Mouse (Mus musculus) testis, adult 2 months (tissue): ENCODE measurements around the gene Zdhhc17.

Experiments
- CTCF ChIP-seq: fragments of 200-500 bp; IDR thresholded peaks from 2 replicates; pipeline ENCODE4 v1.5.1; 2012; ENCODE audit warnings: low read depth, mild to moderate bottlenecking, inconsistent platforms, low read length, moderate library complexity; ENCODE audit not compliant: control insufficient read depth, insufficient read depth, insufficient replicate concordance
- POLR2A ChIP-seq: fragments of 200-500 bp; IDR thresholded peaks from 2 replicates; pipeline ENCODE4 v1.6.1; 2012; ENCODE audit warnings: low read depth, mild to moderate bottlenecking, inconsistent platforms, low read length, moderate library complexity; ENCODE audit not compliant: control insufficient read depth

- TF ChIP-seq CTCF: no peak
- no peak for TF ChIP-seq POLR2A
Observed at GRCm38 (mm10) chr10:110942806-110943205, 67.1 kb downstream of the Zdhhc17 start.
